Mouse (Mus musculus): ENCODE results near the gene Mief1. TPM values are rescaled to one million over a fixed set of nuclear protein-coding genes. Genes with fewer than 3 reads are reported as not detected.

Gene Mief1
- polyA plus RNA-seq, 1 experiment from 2014 or later = 41.7 TPM

GRCm38 (mm10) chr15:80219705-80220657 is 13.8 kb upstream of the Mief1 start:
- DNase-seq (no peak), ATAC-seq (ENCODE audit: low FRiP score, low TSS enrichment) (no peak)
- Histone ChIP-seq H3K4me1 (ENCODE audit: control insufficient read depth, insufficient read depth, low read length) (no peaks in the 10 kb centered on the region), H3K27ac (replicated peaks; ENCODE audit: low read depth, low read length) (no peak overlapping the region), H3K27me3 (ENCODE audit: control insufficient read depth, insufficient read depth, low read length) (no peaks in the 10 kb centered on the region), H3K4me2 (ENCODE audit: low read length) (no peak overlapping the region), H3K36me3 (ENCODE audit: control insufficient read depth, insufficient read depth, low read length) (0 out of 2 replicates have a peak, but pooled peaks cover 3% of the 10 kb centered on the region), H3K9ac (replicated peaks; ENCODE audit: low read length) (no peak overlapping the region), H3K4me3 (replicated peaks; ENCODE audit: low read depth, low read length) (no peak overlapping the region), H3K9me3 (ENCODE audit: control insufficient read depth, low read length) (no peaks in the 10 kb centered on the region)
- 68% methylated on average over 4 of the region's 4 CpGs for WGBS

- WGBS = 73% methylated on average over 8 of the region's 8 CpGs
Observed at GRCm38 (mm10) chr15:80221031-80221430, 12.8 kb upstream of the Mief1 start.

GRCm38 (mm10) chr15:80223751-80224150 is 10.1 kb upstream of the Mief1 start:
- ATAC-seq (ENCODE audit: low FRiP score, low TSS enrichment) (no peak), DNase-seq (no peak)
- no peak overlapping the region for H3K27ac ChIP-seq (replicated peaks; ENCODE audit: low read depth, low read length)
- no peak overlapping the region for H3K4me3 ChIP-seq (replicated peaks; ENCODE audit: low read depth, low read length)
- 96% methylated on average over 7 of the region's 7 CpGs for WGBS
- no peak overlapping the region for H3K9ac ChIP-seq (replicated peaks; ENCODE audit: low read length)
- H3K27me3 ChIP-seq (ENCODE audit: control insufficient read depth, insufficient read depth, low read length) = no peaks in the 10 kb centered on the region
- no peaks in the 10 kb centered on the region for H3K36me3 ChIP-seq (ENCODE audit: control insufficient read depth, insufficient read depth, low read length)
- H3K4me2 ChIP-seq (ENCODE audit: low read length) = no peak overlapping the region
- no peaks in the 10 kb centered on the region for H3K9me3 ChIP-seq (ENCODE audit: control insufficient read depth, low read length)
- no peaks in the 10 kb centered on the region for H3K4me1 ChIP-seq (ENCODE audit: control insufficient read depth, insufficient read depth, low read length)

More at GRCm38 (mm10) chr15:80221031-80221430, 12.8 kb upstream of the Mief1 start:
- no peaks in the 10 kb centered on the region for H3K9me3 ChIP-seq (ENCODE audit: control insufficient read depth, low read length)
- no peak for ATAC-seq (ENCODE audit: low FRiP score, low TSS enrichment)
- DNase-seq = peak; percentile 21
- no peak overlapping the region for H3K4me2 ChIP-seq (ENCODE audit: low read length)
- H3K4me1 ChIP-seq (ENCODE audit: control insufficient read depth, insufficient read depth, low read length) = no peaks in the 10 kb centered on the region
- no peak overlapping the region for H3K27ac ChIP-seq (replicated peaks; ENCODE audit: low read depth, low read length)
- no peaks in the 10 kb centered on the region for H3K27me3 ChIP-seq (ENCODE audit: control insufficient read depth, insufficient read depth, low read length)
- H3K36me3 ChIP-seq (ENCODE audit: control insufficient read depth, insufficient read depth, low read length) = no peaks in the 10 kb centered on the region
- no peak overlapping the region for H3K9ac ChIP-seq (replicated peaks; ENCODE audit: low read length)
- no peak overlapping the region for H3K4me3 ChIP-seq (replicated peaks; ENCODE audit: low read depth, low read length)

- no peaks in the 10 kb centered on the region for H3K36me3 ChIP-seq (ENCODE audit: control insufficient read depth, insufficient read depth, low read length)
- 31% methylated on average over 9 of the region's 9 CpGs for WGBS
- peak; percentile 78 for DNase-seq
- H3K27me3 ChIP-seq (ENCODE audit: control insufficient read depth, insufficient read depth, low read length) = no peaks in the 10 kb centered on the region
- H3K4me1 ChIP-seq (ENCODE audit: control insufficient read depth, insufficient read depth, low read length) = no peaks in the 10 kb centered on the region
- no peak overlapping the region for H3K4me3 ChIP-seq (replicated peaks; ENCODE audit: low read depth, low read length)
- no peak overlapping the region for H3K9ac ChIP-seq (replicated peaks; ENCODE audit: low read length)
- no peaks in the 10 kb centered on the region for H3K9me3 ChIP-seq (ENCODE audit: control insufficient read depth, low read length)
- no peak; the same call in 1 of the 2 replicates for ATAC-seq (ENCODE audit: low FRiP score, low TSS enrichment)
- H3K4me2 ChIP-seq (ENCODE audit: low read length) = no peak overlapping the region
- H3K27ac ChIP-seq (replicated peaks; ENCODE audit: low read depth, low read length) = no peak overlapping the region
Observed at GRCm38 (mm10) chr15:80225208-80225607, 8.6 kb upstream of the Mief1 start.

- H3K27ac ChIP-seq (replicated peaks; ENCODE audit: low read depth, low read length) = no peak overlapping the region
- 45% methylated on average over 2 of the region's 2 CpGs for WGBS
- ATAC-seq (ENCODE audit: low FRiP score, low TSS enrichment) (no peak), DNase-seq (peak; percentile 69)
- H3K4me1 ChIP-seq (ENCODE audit: control insufficient read depth, insufficient read depth, low read length) = no peaks in the 10 kb centered on the region
- no peak overlapping the region for H3K4me3 ChIP-seq (replicated peaks; ENCODE audit: low read depth, low read length)
- no peak overlapping the region for H3K9ac ChIP-seq (replicated peaks; ENCODE audit: low read length)
- H3K27me3 ChIP-seq (ENCODE audit: control insufficient read depth, insufficient read depth, low read length) = no peaks in the 10 kb centered on the region
- H3K9me3 ChIP-seq (ENCODE audit: control insufficient read depth, low read length) = no peaks in the 10 kb centered on the region
- H3K36me3 ChIP-seq (ENCODE audit: control insufficient read depth, insufficient read depth, low read length) = no peaks in the 10 kb centered on the region
- no peak overlapping the region for H3K4me2 ChIP-seq (ENCODE audit: low read length)
Observed at GRCm38 (mm10) chr15:80225796-80226195, 8.0 kb upstream of the Mief1 start.

- no peak overlapping the region for H3K4me3 ChIP-seq (replicated peaks; ENCODE audit: low read depth, low read length)
- no peaks in the 10 kb centered on the region for H3K4me1 ChIP-seq (ENCODE audit: control insufficient read depth, insufficient read depth, low read length)
- WGBS = 60% methylated on average over 17 of the region's 17 CpGs
- no peak for DNase-seq
- H3K4me2 ChIP-seq (ENCODE audit: low read length) = no peak overlapping the region
- no peak for ATAC-seq (ENCODE audit: low FRiP score, low TSS enrichment)
- no peak overlapping the region for H3K27ac ChIP-seq (replicated peaks; ENCODE audit: low read depth, low read length)
- no peaks in the 10 kb centered on the region for H3K27me3 ChIP-seq (ENCODE audit: control insufficient read depth, insufficient read depth, low read length)
- H3K36me3 ChIP-seq (ENCODE audit: control insufficient read depth, insufficient read depth, low read length) = no peaks in the 10 kb centered on the region
- H3K9me3 ChIP-seq (ENCODE audit: control insufficient read depth, low read length) = no peaks in the 10 kb centered on the region
- H3K9ac ChIP-seq (replicated peaks; ENCODE audit: low read length) = no peak overlapping the region
Observed at GRCm38 (mm10) chr15:80228071-80228800, 5.6 kb upstream of the Mief1 start.

- no peaks in the 10 kb centered on the region for H3K9me3 ChIP-seq (ENCODE audit: control insufficient read depth, low read length)
- H3K27me3 ChIP-seq (ENCODE audit: control insufficient read depth, insufficient read depth, low read length) = no peaks in the 10 kb centered on the region
- peaks cover 19% of the 10 kb centered on the region for H3K36me3 ChIP-seq (ENCODE audit: control insufficient read depth, insufficient read depth, low read length)
- no peak overlapping the region for H3K4me3 ChIP-seq (replicated peaks; ENCODE audit: low read depth, low read length)
- H3K4me1 ChIP-seq (ENCODE audit: control insufficient read depth, insufficient read depth, low read length) = peaks cover 6% of the 10 kb centered on the region; the same call in 1 of the 2 replicates
- ATAC-seq (ENCODE audit: low FRiP score, low TSS enrichment) = no peak
- DNase-seq = no peak
- WGBS = 18% methylated on average over 2 of the region's 2 CpGs
- H3K9ac ChIP-seq (replicated peaks; ENCODE audit: low read length) = no peak overlapping the region
- no peak overlapping the region for H3K4me2 ChIP-seq (ENCODE audit: low read length)
- no peak overlapping the region for H3K27ac ChIP-seq (replicated peaks; ENCODE audit: low read depth, low read length)
Observed at GRCm38 (mm10) chr15:80232331-80232730, 1.5 kb upstream of the Mief1 start.

GRCm38 (mm10) chr15:80233053-80233452 is 765 bp upstream of the Mief1 start:
- Histone ChIP-seq H3K27me3 (ENCODE audit: control insufficient read depth, insufficient read depth, low read length) (no peaks in the 10 kb centered on the region), H3K4me2 (ENCODE audit: low read length) (peak overlapping the region; percentile 92), H3K27ac (replicated peaks; ENCODE audit: low read depth, low read length) (peak overlapping the region; percentile 83; the same call in 1 of the 2 replicates), H3K4me3 (replicated peaks; ENCODE audit: low read depth, low read length) (no peak overlapping the region), H3K36me3 (ENCODE audit: control insufficient read depth, insufficient read depth, low read length) (peaks cover 24% of the 10 kb centered on the region), H3K9me3 (ENCODE audit: control insufficient read depth, low read length) (no peaks in the 10 kb centered on the region), H3K9ac (replicated peaks; ENCODE audit: low read length) (no peak overlapping the region), H3K4me1 (ENCODE audit: control insufficient read depth, insufficient read depth, low read length) (peaks cover 6% of the 10 kb centered on the region; the same call in 1 of the 2 replicates)
- 63% methylated on average over 4 of the region's 4 CpGs for WGBS
- no peak for ATAC-seq (ENCODE audit: low FRiP score, low TSS enrichment)
- DNase-seq = no peak

All from midbrain, embryonic 14.5 days (tissue).